Mouse (Mus musculus) gonadal fat pad, adult 2 months (tissue): ENCODE measurements around the gene Clip1. TPM values are rescaled to one million over a fixed set of nuclear protein-coding genes. Genes with fewer than 3 reads are reported as not detected.

Experiments used
- DNase-seq: peaks from one replicate; pipeline ENCODE4 v3.0.0-alpha.2; 2012; ENCODE audit warnings: low read depth
- polyA plus RNA-seq: library from polyadenylated mRNA; depleted of rRNA; stranded (reverse); fragments of >200 nt; gene quantifications from 2 replicates; pipeline ENCODE4 v1.2.3, GENCODE M21; 2012

Clip1 gene
- polyA plus RNA-seq, 1 experiment = 23.4 TPM

GRCm38 (mm10) chr5:123670800-123671472, 13.5 kb downstream of the Clip1 start:
- no peak for DNase-seq

GRCm38 (mm10) chr5:123669991-123670799, 14.2 kb downstream of the Clip1 start:
- no peak for DNase-seq

GRCm38 (mm10) chr5:123667915-123668314, 16.5 kb downstream of the Clip1 start:
- DNase-seq = no peak

GRCm38 (mm10) chr5:123665956-123666355, 18.5 kb downstream of the Clip1 start:
- DNase-seq = no peak

GRCm38 (mm10) chr5:123664329-123664728, 20.1 kb downstream of the Clip1 start:
- DNase-seq = no peak

- DNase-seq = no peak
These were observed 22.4 kb downstream of the Clip1 start for GRCm38 (mm10) chr5:123662059-123662458.

GRCm38 (mm10) chr5:123661602-123662001, 22.8 kb downstream of the Clip1 start:
- DNase-seq = no peak

GRCm38 (mm10) chr5:123657651-123658050, 26.8 kb downstream of the Clip1 start:
- no peak for DNase-seq

- DNase-seq = no peak
These were observed 29.5 kb downstream of the Clip1 start for GRCm38 (mm10) chr5:123654937-123655336.

GRCm38 (mm10) chr5:123653287-123653801, 31.1 kb downstream of the Clip1 start:
- no peak for DNase-seq

GRCm38 (mm10) chr5:123650825-123651224, 33.6 kb downstream of the Clip1 start:
- DNase-seq = no peak

GRCm38 (mm10) chr5:123642401-123642800, 42.0 kb downstream of the Clip1 start:
- no peak for DNase-seq

GRCm38 (mm10) chr5:123641259-123641900, 43.0 kb downstream of the Clip1 start:
- DNase-seq = no peak

- DNase-seq = peak; percentile 10
These were observed 44.2 kb downstream of the Clip1 start for GRCm38 (mm10) chr5:123640181-123640580.

- no peak for DNase-seq
These were observed 53.2 kb downstream of the Clip1 start for GRCm38 (mm10) chr5:123631210-123631609.

- peak; percentile 10 for DNase-seq
These were observed 57.8 kb downstream of the Clip1 start for GRCm38 (mm10) chr5:123626631-123627030.

- DNase-seq = no peak
These were observed 62.0 kb downstream of the Clip1 start for GRCm38 (mm10) chr5:123622421-123622820.

- DNase-seq = no peak
These were observed 65.9 kb downstream of the Clip1 start for GRCm38 (mm10) chr5:123618558-123618957.

- no peak for DNase-seq
These were observed 70.2 kb downstream of the Clip1 start for GRCm38 (mm10) chr5:123614246-123614645.

- peak; percentile 26 for DNase-seq
These were observed 74.6 kb downstream of the Clip1 start for GRCm38 (mm10) chr5:123609843-123610242.

- no peak for DNase-seq
These were observed 75.0 kb downstream of the Clip1 start for GRCm38 (mm10) chr5:123609416-123609815.

- DNase-seq = no peak
These were observed 77.2 kb downstream of the Clip1 start for GRCm38 (mm10) chr5:123607211-123607669.
